Mouse (Mus musculus) liver, adult 2 months (tissue): ENCODE measurements around the gene Skp1a. TPM values are rescaled to one million over a fixed set of nuclear protein-coding genes. Genes with fewer than 3 reads are reported as not detected.

Experiments used
- DNase-seq: peaks from one replicate; pipeline ENCODE4 v3.0.0-alpha.2; 2011; ENCODE audit warnings: low read depth, low spot score; ENCODE audit errors: extremely low read depth
- H3K27ac ChIP-seq: fragments of 200-500 bp; replicated peaks from 2 replicates; pipeline ENCODE4 v1.5.1; 2012; ENCODE audit warnings: low read depth, mild to moderate bottlenecking, control low read depth, inconsistent platforms, low read length; ENCODE audit not compliant: insufficient read depth
- H3K27me3 ChIP-seq: fragments of 200-500 bp; 2 replicates; pipeline ENCODE4 v1.6.1; 2012; ENCODE audit warnings: mild to moderate bottlenecking, moderate library complexity, low read length, inconsistent platforms; ENCODE audit not compliant: control insufficient read depth, insufficient read depth
- H3K36me3 ChIP-seq: fragments of 200-500 bp; 2 replicates; pipeline ENCODE4 v1.6.1; 2012; ENCODE audit warnings: low read length, inconsistent platforms; ENCODE audit not compliant: control insufficient read depth, insufficient read depth
- H3K4me1 ChIP-seq: fragments of 200-500 bp; 2 replicates; pipeline ENCODE4 v1.6.1; 2011; ENCODE audit warnings: low read length; ENCODE audit not compliant: control insufficient read depth, insufficient read depth
- H3K4me3 ChIP-seq: fragments of 200-500 bp; 2 replicates; pipeline ENCODE4 v1.5.1; 2011; ENCODE audit warnings: low read depth, mild to moderate bottlenecking, control low read depth, low read length, moderate library complexity; ENCODE audit not compliant: insufficient read depth
- H3K79me2 ChIP-seq: fragments of 200-500 bp; 2 replicates; pipeline ENCODE4 v1.6.1; 2012; ENCODE audit warnings: inconsistent platforms, mild to moderate bottlenecking, low read length, moderate library complexity; ENCODE audit not compliant: control insufficient read depth, insufficient read depth
- H3K9ac ChIP-seq: fragments of 200-500 bp; 2 replicates; pipeline ENCODE4 v1.6.1; 2012; ENCODE audit warnings: low read depth, mild to moderate bottlenecking, control low read depth, inconsistent platforms, low read length
- CTCF ChIP-seq: fragments of 200-500 bp; IDR thresholded peaks from 2 replicates; pipeline ENCODE4 v1.5.1; 2011; ENCODE audit warnings: low read depth, low read length, control low read depth
- POLR2A ChIP-seq: fragments of 200-500 bp; IDR thresholded peaks from 2 replicates; pipeline ENCODE4 v1.6.1; 2011; ENCODE audit warnings: low read length, control low read depth; ENCODE audit not compliant: insufficient read depth; ENCODE audit errors: extremely low read depth
- WGBS: fragments of 180-500 bp; shearing (Covaris S2); methylation state at CpG from one replicate; pipeline ENCODE4 v1.1.7; 2018; 5-methylcytosine and 5-hydroxymethylcytosine counted together
- polyA plus RNA-seq: library from polyadenylated mRNA; depleted of rRNA; stranded (reverse); fragments of >200 nt; gene quantifications from 2 replicates; pipeline ENCODE4 v1.2.3, GENCODE M21; 2012
- total RNA-seq: library from RNA; depleted of rRNA; stranded (reverse); fragments of >200 nt; gene quantifications from 2 replicates; pipeline ENCODE4 v1.2.3, GENCODE M21; 2014

Gene Skp1a
- total and polyA plus RNA-seq, 2 experiments: 26.0 to 318 TPM

DNA sequence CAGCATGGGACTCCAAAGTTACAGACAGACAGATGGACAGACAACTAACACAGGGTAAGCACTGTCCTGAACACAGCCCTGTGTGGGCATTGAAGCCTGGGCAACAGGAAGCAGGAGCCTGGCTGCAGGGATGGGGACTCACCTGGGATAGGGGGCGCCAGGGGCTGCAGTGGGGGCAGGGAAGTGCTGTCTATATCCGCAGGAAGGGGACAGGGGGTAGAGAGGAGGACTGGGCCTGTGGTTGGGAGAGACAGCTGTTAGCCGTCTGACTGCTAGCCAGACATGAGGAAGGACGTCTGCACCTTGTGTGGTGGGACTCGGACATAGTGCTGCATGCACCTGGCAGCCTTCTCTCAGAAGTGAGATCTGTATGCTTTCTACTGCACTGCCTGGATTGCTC lies 26.9 kb downstream of the Skp1a start:
- Histone ChIP-seq H3K4me1 (peaks cover 3% of the 10 kb centered on the region; the same call in 1 of the 2 replicates), H3K9ac (no peak overlapping the region), H3K79me2 (no peaks in the 10 kb centered on the region), H3K36me3 (no peaks in the 10 kb centered on the region), H3K27me3 (no peaks in the 10 kb centered on the region), H3K27ac (no peak overlapping the region), H3K4me3 (no peak overlapping the region)
- WGBS: 85% methylated on average over 5 of the region's 5 CpGs
- DNase-seq: no peak
- no peak for TF ChIP-seq CTCF
- TF ChIP-seq POLR2A: no peak

DNA sequence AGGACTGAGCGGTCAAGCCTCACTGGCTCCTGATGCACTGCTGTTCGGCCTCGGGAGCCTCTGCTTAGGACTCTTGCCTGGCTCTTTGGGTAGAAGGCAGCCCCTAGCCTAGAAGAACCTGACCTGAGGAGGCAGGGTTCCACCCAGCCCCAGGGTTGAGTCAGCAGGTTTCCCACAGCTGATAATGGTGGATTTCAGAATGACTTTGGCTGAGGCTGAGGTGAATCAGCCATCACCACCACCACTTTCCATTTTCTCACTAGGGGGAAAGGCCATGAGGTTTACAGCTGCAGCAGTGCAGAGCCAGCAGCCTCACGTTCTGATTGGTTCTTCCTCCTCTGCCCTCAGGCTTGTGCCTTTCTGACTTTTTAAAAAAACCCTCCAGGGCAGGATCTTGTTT lies 29.1 kb downstream of the Skp1a start:
- WGBS: 94% methylated on average over 4 of the region's 4 CpGs
- H3K9ac ChIP-seq: no peak overlapping the region

DNA sequence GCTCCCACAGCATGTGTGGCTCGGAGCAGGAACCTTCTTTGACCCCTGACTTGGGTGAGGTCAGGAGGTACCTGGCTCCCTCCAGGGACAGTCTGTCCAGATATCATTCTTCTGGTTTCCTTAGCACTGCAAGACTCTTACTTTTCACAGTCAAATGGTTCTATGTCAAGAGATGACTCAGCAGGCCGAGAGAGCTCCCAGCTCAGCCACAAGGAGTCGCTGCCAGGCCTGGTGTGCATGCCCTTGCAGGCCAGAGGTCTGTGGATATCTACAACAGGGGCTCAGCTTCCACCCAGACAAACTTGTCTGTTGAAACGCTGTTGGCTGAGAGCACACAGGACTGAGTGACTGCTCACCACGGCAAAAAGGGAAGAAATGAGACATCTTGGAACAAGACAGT lies 30.1 kb downstream of the Skp1a start:
- no peaks in the 10 kb centered on the region for H3K27me3 ChIP-seq
- peaks cover 3% of the 10 kb centered on the region; the same call in 1 of the 2 replicates for H3K4me1 ChIP-seq
- no peak overlapping the region for H3K9ac ChIP-seq
- H3K4me3 ChIP-seq: no peak overlapping the region
- WGBS: 49% methylated on average over 5 of the region's 5 CpGs
- no peak for DNase-seq
- H3K79me2 ChIP-seq: no peaks in the 10 kb centered on the region
- no peak overlapping the region for H3K27ac ChIP-seq
- peak; percentile 79 for TF ChIP-seq CTCF
- no peak for TF ChIP-seq POLR2A
- no peaks in the 10 kb centered on the region for H3K36me3 ChIP-seq

More for the DNA sequence above, 29.1 kb downstream of the Skp1a start:
- H3K27ac ChIP-seq: no peak overlapping the region
- no peaks in the 10 kb centered on the region for H3K79me2 ChIP-seq
- TF ChIP-seq POLR2A: no peak
- TF ChIP-seq CTCF: no peak
- no peaks in the 10 kb centered on the region for H3K36me3 ChIP-seq
- H3K4me3 ChIP-seq: no peak overlapping the region
- peaks cover 3% of the 10 kb centered on the region; the same call in 1 of the 2 replicates for H3K4me1 ChIP-seq
- no peak for DNase-seq
- H3K27me3 ChIP-seq: no peaks in the 10 kb centered on the region

DNA sequence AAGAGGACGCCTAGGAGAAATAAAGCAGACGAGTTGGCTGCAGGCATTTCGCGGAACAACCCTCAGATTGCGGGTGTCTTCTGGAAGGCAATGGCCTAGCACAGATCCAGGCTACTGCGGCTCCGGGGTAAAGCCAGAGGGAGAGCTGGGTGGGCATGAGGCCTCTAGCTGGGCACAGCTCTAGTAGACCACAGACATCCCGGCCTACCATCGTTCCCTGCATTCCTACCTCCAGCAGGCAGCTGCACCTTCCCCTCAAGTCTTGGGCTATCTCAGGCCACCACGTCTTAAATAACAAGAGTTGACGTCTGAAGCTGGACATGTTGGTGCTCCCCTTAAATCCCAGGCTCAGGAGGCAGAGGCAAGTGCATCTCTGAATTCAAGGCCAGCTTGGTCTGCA lies 30.5 kb downstream of the Skp1a start:
- no peak overlapping the region for H3K27ac ChIP-seq

DNA sequence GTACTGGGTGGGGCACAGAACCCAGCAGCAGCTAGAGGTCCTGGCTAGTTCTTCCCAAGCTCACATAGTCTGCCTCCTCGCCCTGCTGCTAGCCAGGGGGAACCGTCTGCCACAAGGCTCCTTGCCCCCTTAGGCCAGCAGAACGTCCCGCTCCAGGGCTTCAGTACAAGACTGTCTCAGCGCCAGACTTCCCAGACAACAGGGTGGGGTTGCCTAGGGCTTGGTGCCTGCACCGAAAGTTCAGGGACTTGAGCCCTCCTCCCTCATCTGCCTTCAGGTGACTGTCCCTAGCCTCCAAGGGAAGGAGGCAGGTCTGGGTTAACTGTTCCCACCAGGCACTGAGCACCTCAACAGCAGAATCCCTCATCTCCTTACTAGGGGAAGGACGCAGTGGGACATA lies 33.1 kb downstream of the Skp1a start:
- Histone ChIP-seq H3K27me3 (no peaks in the 10 kb centered on the region), H3K9ac (no peak overlapping the region), H3K36me3 (no peaks in the 10 kb centered on the region), H3K79me2 (no peaks in the 10 kb centered on the region), H3K27ac (no peak overlapping the region), H3K4me1 (peaks cover 4% of the 10 kb centered on the region; the same call in 1 of the 2 replicates), H3K4me3 (no peak overlapping the region)
- TF ChIP-seq CTCF (no peak), POLR2A (no peak)
- 91% methylated on average over 7 of the region's 7 CpGs for WGBS
- no peak for DNase-seq

More for the DNA sequence above, 30.5 kb downstream of the Skp1a start:
- no peaks in the 10 kb centered on the region for H3K27me3 ChIP-seq
- no peak for DNase-seq
- H3K79me2 ChIP-seq: no peaks in the 10 kb centered on the region
- peaks cover 3% of the 10 kb centered on the region; the same call in 1 of the 2 replicates for H3K4me1 ChIP-seq
- WGBS: 92% methylated on average over 11 of the region's 11 CpGs
- no peak overlapping the region for H3K4me3 ChIP-seq
- no peak for TF ChIP-seq CTCF
- TF ChIP-seq POLR2A: no peak
- H3K36me3 ChIP-seq: no peaks in the 10 kb centered on the region
- H3K9ac ChIP-seq: no peak overlapping the region

DNA sequence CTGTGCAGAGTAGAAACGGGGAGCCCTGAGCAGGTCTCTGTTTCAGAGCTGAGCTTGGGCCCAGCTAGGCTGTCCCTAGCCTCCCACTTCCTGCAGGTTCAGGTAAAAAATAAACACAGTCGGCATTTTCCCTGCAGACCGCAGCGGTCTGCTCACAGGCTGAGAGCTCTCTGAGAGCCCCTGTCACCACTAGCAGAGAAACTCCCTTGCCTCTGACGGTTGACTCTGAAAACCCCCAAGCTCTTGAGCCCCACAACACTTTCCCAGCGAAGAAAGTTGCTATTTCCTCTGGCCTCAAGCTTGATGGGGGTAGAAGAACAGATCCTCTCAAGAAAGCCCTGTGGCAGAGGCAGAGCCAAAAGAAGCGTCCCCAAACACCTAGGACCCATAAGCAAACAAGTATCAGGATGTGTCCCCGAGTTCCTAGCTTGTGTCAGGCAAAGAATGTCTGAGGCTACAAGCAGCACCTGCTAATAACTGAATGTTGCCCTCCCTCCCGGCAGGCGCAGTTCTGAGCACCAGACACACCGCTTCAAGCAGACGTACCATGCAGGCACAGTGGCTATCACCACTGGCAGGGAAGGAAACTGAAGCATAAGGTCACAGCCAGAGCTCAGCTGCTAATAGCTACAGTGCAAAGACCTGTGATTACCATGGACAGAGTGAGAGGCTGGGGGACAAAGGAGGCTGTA lies 34.0 kb downstream of the Skp1a start:
- TF ChIP-seq POLR2A: no peak
- TF ChIP-seq CTCF: no peak
- Histone ChIP-seq H3K9ac (no peak overlapping the region), H3K4me1 (peaks cover 4% of the 10 kb centered on the region; the same call in 1 of the 2 replicates), H3K36me3 (no peaks in the 10 kb centered on the region), H3K27me3 (no peaks in the 10 kb centered on the region), H3K79me2 (no peaks in the 10 kb centered on the region), H3K4me3 (no peak overlapping the region), H3K27ac (no peak overlapping the region)
- no peak for DNase-seq
- 78% methylated on average over 12 of the region's 12 CpGs for WGBS
